Mouse (Mus musculus): ENCODE results near the gene Myo18a. TPM values are rescaled to one million over a fixed set of nuclear protein-coding genes. Genes with fewer than 3 reads are reported as not detected.
A peak's percentile ranks its signal among the peaks of the same experiment; 100 is the strongest.

Myo18a gene
- polyA plus RNA-seq, 1 experiment from 2014 or later: 22.3 TPM

DNA sequence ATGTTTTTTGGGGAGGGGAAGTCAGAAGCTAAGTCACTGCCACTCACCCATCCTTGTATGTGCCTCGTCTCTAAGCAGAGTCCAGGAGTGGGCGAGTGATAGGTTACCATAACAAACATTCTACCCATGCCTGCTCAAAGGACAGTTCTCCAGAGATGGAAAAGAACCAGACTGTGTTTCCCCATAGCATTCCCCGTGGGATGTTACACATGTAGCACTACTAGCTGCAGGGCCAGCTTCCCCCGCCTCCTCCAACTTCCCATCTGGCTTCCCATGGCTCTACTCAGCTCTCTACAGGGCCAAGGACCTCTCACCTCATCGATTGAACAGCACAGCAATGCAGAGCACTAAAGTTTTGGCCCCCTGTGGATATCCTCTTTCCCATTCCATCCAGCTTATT, 32.2 kb downstream of the Myo18a start:
- no peaks in the 10 kb centered on the region for H3K9me3 ChIP-seq (ENCODE audit: control insufficient read depth, low read depth, low read length)
- WGBS: 77% methylated on average over 5 of the region's 5 CpGs
- no peak overlapping the region for H3K4me3 ChIP-seq (ENCODE audit: low read depth, low read length)
- no peak overlapping the region for H3K4me2 ChIP-seq (replicated peaks; ENCODE audit: low read depth, low read length)
- no peak overlapping the region for H3K27ac ChIP-seq (ENCODE audit: low read length)
- no peaks in the 10 kb centered on the region for H3K36me3 ChIP-seq (ENCODE audit: control insufficient read depth, insufficient read depth, low read length)
- ATAC-seq (ENCODE audit: insufficient number of reproducible peaks, insufficient read depth, low FRiP score, low read depth): no peak
- no peaks in the 10 kb centered on the region for H3K27me3 ChIP-seq (ENCODE audit: control insufficient read depth, insufficient read depth, low read length)
- H3K9ac ChIP-seq (replicated peaks; ENCODE audit: low read depth, low read length): no peak overlapping the region
- H3K4me1 ChIP-seq (ENCODE audit: control insufficient read depth, insufficient read depth, low read length): peaks cover 21% of the 10 kb centered on the region

DNA sequence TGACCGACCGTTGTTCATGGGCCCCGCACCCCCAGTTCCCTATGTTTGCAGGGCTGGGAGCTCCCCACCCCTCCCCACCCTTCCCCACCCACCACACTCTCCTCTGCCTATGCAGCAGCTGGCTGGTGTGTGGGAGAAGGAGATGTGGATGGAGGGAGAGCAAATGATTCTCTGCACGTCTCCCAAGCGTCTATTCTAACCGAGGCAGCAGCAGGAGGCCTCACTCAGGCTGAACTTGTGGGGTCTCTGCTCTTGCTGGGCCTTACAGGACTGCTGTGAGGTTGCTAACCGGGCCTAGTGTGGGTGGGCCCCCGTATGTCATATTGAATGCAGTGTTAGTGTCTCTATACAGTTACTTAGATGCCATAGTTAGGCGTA, 37.4 kb downstream of the Myo18a start:
- no peak for ATAC-seq (ENCODE audit: insufficient number of reproducible peaks, insufficient read depth, low FRiP score, low read depth)
- no peaks in the 10 kb centered on the region for H3K27me3 ChIP-seq (ENCODE audit: control insufficient read depth, insufficient read depth, low read length)
- H3K4me1 ChIP-seq (ENCODE audit: control insufficient read depth, insufficient read depth, low read length): peaks cover 18% of the 10 kb centered on the region
- H3K4me3 ChIP-seq (ENCODE audit: low read depth, low read length): no peak overlapping the region
- H3K36me3 ChIP-seq (ENCODE audit: control insufficient read depth, insufficient read depth, low read length): no peaks in the 10 kb centered on the region
- peak overlapping the region; percentile 71 for H3K27ac ChIP-seq (ENCODE audit: low read length)
- H3K4me2 ChIP-seq (replicated peaks; ENCODE audit: low read depth, low read length): peak overlapping the region; percentile 27; the same call in 1 of the 2 replicates
- no peak overlapping the region for H3K9ac ChIP-seq (replicated peaks; ENCODE audit: low read depth, low read length)
- 49% methylated on average over 9 of the region's 9 CpGs for WGBS
- no peaks in the 10 kb centered on the region for H3K9me3 ChIP-seq (ENCODE audit: control insufficient read depth, low read depth, low read length)

DNA sequence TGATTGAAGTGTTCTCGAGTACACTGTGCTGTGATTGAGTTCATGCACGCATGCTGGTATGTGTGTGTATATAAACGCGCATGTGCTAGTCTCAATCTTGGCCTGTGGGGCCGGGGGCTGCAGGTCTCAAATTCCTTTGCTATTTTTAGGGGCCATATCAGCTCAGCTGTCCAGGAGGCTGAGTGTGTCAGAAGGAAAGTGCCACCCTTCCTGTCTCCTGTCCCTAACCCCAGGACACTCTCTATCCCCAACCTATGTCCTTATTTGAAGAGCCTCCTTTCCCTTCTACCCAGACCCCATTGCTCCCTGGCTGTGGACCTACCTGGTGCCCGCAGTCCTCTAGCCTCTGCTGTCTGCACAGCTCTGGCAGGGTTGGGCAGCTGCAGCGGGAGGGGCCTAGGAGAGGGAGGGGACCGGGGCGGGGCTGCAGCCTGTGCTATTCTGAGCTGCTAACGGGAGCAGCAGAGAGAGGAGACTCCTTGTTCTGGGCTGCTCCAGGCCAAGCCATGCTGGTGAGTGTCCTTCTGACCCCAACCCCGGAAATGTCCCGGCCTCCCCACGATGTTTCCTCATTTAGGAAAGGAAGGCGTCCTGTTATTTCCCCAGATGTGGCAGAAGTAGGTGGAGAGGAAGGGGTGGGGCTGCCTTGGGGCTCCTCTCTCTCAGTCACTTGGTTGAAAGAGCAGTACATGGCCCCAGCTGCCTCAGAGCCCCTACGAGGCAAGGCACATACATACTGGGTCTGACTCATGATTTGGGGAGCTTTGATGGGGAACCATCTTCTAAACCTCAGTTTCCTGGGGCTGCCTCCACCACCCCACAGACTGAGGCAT, 38.0 kb downstream of the Myo18a start:
- ATAC-seq (ENCODE audit: insufficient number of reproducible peaks, insufficient read depth, low FRiP score, low read depth): peak; percentile 90
- H3K9ac ChIP-seq (replicated peaks; ENCODE audit: low read depth, low read length): no peak overlapping the region
- peaks cover 18% of the 10 kb centered on the region for H3K4me1 ChIP-seq (ENCODE audit: control insufficient read depth, insufficient read depth, low read length)

DNA sequence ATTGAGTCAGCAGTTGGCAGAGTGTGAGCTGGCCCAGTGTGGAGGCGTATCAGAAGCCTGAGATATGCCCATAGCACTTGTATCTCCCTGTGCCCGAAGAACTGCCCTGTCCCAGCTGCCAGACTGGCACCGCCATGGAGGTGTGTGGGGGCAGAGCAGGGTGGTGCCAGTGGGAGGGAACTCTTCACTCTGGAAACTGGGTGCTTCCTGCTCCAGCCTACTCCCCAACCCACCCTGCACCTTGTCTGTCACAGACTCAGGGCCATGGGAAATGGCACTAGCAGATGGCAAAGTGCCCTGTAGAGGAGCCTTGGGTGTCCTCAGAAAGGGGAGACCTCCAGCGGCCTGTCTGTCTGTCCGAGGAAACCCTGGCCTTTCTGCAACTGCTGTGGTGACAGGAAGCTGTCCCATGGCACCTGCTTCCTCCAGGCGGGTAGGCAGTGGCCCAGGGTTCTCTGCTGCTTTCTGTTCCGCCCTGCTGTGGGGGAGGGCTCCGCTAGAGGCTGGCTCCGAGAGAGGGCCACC, 39.4 kb downstream of the Myo18a start:
- Histone ChIP-seq H3K4me1 (ENCODE audit: control insufficient read depth, insufficient read depth, low read length) (peaks cover 18% of the 10 kb centered on the region), H3K36me3 (ENCODE audit: control insufficient read depth, insufficient read depth, low read length) (no peaks in the 10 kb centered on the region), H3K9me3 (ENCODE audit: control insufficient read depth, low read depth, low read length) (no peaks in the 10 kb centered on the region), H3K9ac (replicated peaks; ENCODE audit: low read depth, low read length) (no peak overlapping the region), H3K4me2 (replicated peaks; ENCODE audit: low read depth, low read length) (no peak overlapping the region), H3K27me3 (ENCODE audit: control insufficient read depth, insufficient read depth, low read length) (no peaks in the 10 kb centered on the region), H3K4me3 (ENCODE audit: low read depth, low read length) (no peak overlapping the region), H3K27ac (ENCODE audit: low read length) (0 out of 2 replicates have a peak overlapping the region, but pooled peaks have one; percentile 21)
- 75% methylated on average over 9 of the region's 9 CpGs for WGBS
- no peak for ATAC-seq (ENCODE audit: insufficient number of reproducible peaks, insufficient read depth, low FRiP score, low read depth)

More for the DNA sequence above, 38.0 kb downstream of the Myo18a start:
- Histone ChIP-seq H3K4me2 (replicated peaks; ENCODE audit: low read depth, low read length) (peak overlapping the region; percentile 27), H3K4me3 (ENCODE audit: low read depth, low read length) (no peak overlapping the region), H3K36me3 (ENCODE audit: control insufficient read depth, insufficient read depth, low read length) (no peaks in the 10 kb centered on the region), H3K27ac (ENCODE audit: low read length) (peak overlapping the region; percentile 71), H3K9me3 (ENCODE audit: control insufficient read depth, low read depth, low read length) (no peaks in the 10 kb centered on the region), H3K27me3 (ENCODE audit: control insufficient read depth, insufficient read depth, low read length) (no peaks in the 10 kb centered on the region)
- WGBS: 7% methylated on average over 15 of the region's 15 CpGs

DNA sequence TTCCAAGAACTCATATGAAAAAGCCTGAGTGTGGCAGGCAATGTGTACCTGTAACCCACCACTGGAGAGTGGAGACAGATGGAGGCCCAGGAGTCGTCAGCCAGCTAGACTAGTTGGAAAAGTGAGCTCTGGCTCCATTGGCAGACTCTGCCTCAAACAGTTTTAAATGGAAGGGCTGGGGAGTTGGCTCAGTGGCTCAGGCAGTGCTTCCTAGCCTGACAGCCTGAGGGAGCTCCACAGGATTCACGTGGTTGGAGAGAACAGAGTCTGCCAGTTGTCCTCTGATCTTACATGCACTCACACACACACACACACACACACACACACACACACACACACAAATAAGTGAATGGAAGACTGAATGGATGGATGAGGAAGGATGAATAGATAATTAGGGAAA, 43.2 kb downstream of the Myo18a start:
- Histone ChIP-seq H3K36me3 (ENCODE audit: control insufficient read depth, insufficient read depth, low read length) (no peaks in the 10 kb centered on the region), H3K4me2 (replicated peaks; ENCODE audit: low read depth, low read length) (no peak overlapping the region), H3K27me3 (ENCODE audit: control insufficient read depth, insufficient read depth, low read length) (no peaks in the 10 kb centered on the region), H3K9me3 (ENCODE audit: control insufficient read depth, low read depth, low read length) (no peaks in the 10 kb centered on the region), H3K9ac (replicated peaks; ENCODE audit: low read depth, low read length) (no peak overlapping the region), H3K27ac (ENCODE audit: low read length) (no peak overlapping the region), H3K4me3 (ENCODE audit: low read depth, low read length) (no peak overlapping the region), H3K4me1 (ENCODE audit: control insufficient read depth, insufficient read depth, low read length) (peaks cover 9% of the 10 kb centered on the region)
- ATAC-seq (ENCODE audit: insufficient number of reproducible peaks, insufficient read depth, low FRiP score, low read depth): no peak
- 33% methylated on average over 2 of the region's 2 CpGs for WGBS

DNA sequence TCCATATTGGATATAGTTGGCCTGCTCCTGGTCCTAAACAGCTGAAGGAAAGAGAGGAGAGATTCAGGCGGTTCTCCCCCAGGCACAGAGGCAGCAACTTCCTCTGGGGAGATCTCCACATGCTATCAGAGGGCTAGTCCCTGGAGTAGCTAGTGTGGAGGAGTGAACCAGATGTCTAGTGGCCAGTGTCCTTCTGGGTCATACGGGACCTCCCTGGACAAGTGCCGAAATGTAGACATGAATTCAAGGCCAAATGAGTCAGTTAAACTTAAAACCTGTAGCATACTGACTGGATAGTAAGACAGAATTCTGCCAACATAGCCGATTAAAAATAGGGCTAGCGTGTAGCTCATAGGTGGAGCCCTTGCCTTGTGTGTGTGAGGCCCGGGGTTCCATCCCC, 43.8 kb downstream of the Myo18a start:
- H3K36me3 ChIP-seq (ENCODE audit: control insufficient read depth, insufficient read depth, low read length): no peaks in the 10 kb centered on the region
- no peak overlapping the region for H3K9ac ChIP-seq (replicated peaks; ENCODE audit: low read depth, low read length)
- WGBS: 85% methylated on average over 6 of the region's 6 CpGs
- no peak overlapping the region for H3K27ac ChIP-seq (ENCODE audit: low read length)
- ATAC-seq (ENCODE audit: insufficient number of reproducible peaks, insufficient read depth, low FRiP score, low read depth): no peak
- H3K4me3 ChIP-seq (ENCODE audit: low read depth, low read length): no peak overlapping the region
- H3K9me3 ChIP-seq (ENCODE audit: control insufficient read depth, low read depth, low read length): no peaks in the 10 kb centered on the region
- H3K27me3 ChIP-seq (ENCODE audit: control insufficient read depth, insufficient read depth, low read length): no peaks in the 10 kb centered on the region
- no peak overlapping the region for H3K4me2 ChIP-seq (replicated peaks; ENCODE audit: low read depth, low read length)
- H3K4me1 ChIP-seq (ENCODE audit: control insufficient read depth, insufficient read depth, low read length): 0 out of 2 replicates have a peak, but pooled peaks cover 2% of the 10 kb centered on the region

DNA sequence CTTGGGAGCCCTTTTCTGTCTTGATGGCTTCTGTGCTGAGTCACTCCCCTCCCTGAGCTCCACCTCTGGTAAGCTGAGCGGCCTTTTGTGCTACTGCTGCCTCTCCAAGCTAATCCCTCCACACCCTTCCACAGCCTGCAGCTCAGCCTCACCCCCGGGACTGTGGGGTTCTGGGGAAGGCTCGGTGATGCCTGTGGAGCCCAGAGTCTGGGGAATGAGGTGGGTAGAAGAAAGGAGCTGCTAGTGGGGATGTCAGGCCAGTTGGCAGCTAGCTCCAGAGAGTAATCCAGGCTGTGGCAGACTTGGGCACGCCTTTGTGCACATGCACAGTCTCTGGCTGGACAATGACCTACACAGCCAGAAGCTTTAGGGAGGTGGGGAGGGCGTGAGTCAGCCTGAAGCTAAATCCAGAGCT, 45.0 kb downstream of the Myo18a start:
- Histone ChIP-seq H3K27ac (ENCODE audit: low read length) (0 out of 2 replicates have a peak overlapping the region, but pooled peaks have one; percentile 7), H3K4me1 (ENCODE audit: control insufficient read depth, insufficient read depth, low read length) (no peaks in the 10 kb centered on the region), H3K4me3 (ENCODE audit: low read depth, low read length) (no peak overlapping the region), H3K36me3 (ENCODE audit: control insufficient read depth, insufficient read depth, low read length) (no peaks in the 10 kb centered on the region), H3K9me3 (ENCODE audit: control insufficient read depth, low read depth, low read length) (no peaks in the 10 kb centered on the region), H3K27me3 (ENCODE audit: control insufficient read depth, insufficient read depth, low read length) (no peaks in the 10 kb centered on the region), H3K4me2 (replicated peaks; ENCODE audit: low read depth, low read length) (no peak overlapping the region), H3K9ac (replicated peaks; ENCODE audit: low read depth, low read length) (no peak overlapping the region)
- WGBS: 48% methylated on average over 5 of the region's 5 CpGs
- no peak for ATAC-seq (ENCODE audit: insufficient number of reproducible peaks, insufficient read depth, low FRiP score, low read depth)

DNA sequence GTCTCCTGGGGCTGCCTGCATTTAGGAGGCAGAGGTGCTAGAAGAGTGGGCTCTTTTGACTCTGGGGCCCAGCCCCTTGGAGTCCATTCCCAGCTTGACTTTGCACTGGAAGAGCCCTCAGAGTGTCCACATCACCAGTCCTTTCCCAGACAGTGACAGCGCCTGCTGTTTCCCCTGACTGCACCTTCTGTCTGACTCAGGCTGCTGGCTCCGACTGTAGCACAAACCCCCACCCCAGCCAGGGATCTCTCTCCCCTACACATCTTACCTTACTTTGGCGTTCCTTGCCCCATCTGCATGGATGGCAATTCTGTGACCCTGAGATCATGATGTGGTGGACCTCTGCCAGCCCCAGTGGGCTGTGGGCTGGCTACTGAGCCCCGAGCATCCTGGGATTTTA, 46.2 kb downstream of the Myo18a start:
- Histone ChIP-seq H3K27me3 (ENCODE audit: control insufficient read depth, insufficient read depth, low read length) (no peaks in the 10 kb centered on the region), H3K9me3 (ENCODE audit: control insufficient read depth, low read depth, low read length) (no peaks in the 10 kb centered on the region), H3K9ac (replicated peaks; ENCODE audit: low read depth, low read length) (no peak overlapping the region), H3K4me1 (ENCODE audit: control insufficient read depth, insufficient read depth, low read length) (no peaks in the 10 kb centered on the region), H3K27ac (ENCODE audit: low read length) (no peak overlapping the region), H3K4me2 (replicated peaks; ENCODE audit: low read depth, low read length) (no peak overlapping the region), H3K4me3 (ENCODE audit: low read depth, low read length) (no peak overlapping the region), H3K36me3 (ENCODE audit: control insufficient read depth, insufficient read depth, low read length) (no peaks in the 10 kb centered on the region)
- 73% methylated on average over 4 of the region's 4 CpGs for WGBS
- no peak for ATAC-seq (ENCODE audit: insufficient number of reproducible peaks, insufficient read depth, low FRiP score, low read depth)

Measured in stomach, embryonic 14.5 days (tissue).